Mouse (Mus musculus) lung, postnatal 0 days (tissue): Measurements from ENCODE around the gene Flot1.

ENCODE experiments used
- CTCF ChIP-seq: IDR thresholded peaks from 2 replicates; pipeline ENCODE4 v1.5.1; 2016; ENCODE audit warnings: antibody characterized with exemption, mild to moderate bottlenecking
- EP300 ChIP-seq: IDR thresholded peaks from 2 replicates; pipeline ENCODE4 v1.6.1; 2016; ENCODE audit warnings: antibody characterized with exemption, mild to moderate bottlenecking, control low read depth

DNA sequence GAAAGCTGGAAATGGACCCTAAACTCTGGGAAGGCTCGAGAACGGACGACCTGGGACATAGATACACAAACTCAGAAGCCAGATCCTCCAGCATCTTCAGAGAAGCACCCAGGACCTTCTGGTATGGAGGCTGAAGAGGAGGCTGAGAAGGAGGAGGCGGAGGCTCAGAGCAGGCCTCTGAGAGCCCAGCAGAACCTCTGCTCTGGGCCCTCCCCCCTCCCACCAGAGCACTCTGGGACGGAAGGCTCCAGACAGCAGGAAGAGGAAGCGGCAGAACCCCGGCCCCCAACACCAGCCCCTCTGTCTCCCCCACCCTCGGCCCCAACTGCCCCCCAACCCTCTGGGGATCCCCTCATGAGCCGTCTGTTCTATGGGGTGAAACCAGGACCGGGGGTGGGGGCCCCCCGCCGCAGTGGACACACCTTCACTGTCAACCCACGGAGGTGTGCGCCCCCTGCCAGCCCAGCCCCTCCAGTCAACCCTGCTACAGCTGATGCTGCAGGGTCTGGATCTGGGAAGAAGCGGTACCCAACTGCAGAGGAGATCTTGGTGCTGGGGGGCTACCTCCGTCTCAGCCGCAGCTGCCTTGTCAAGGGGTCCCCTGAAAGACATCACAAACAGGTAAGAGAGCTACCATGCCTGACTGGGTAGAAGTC lies 45.3 kb downstream of the Flot1 start:
- TF ChIP-seq CTCF (no peak; the same call in 1 of the 2 replicates), EP300 (no peak)
